Mouse (Mus musculus) stomach, embryonic 16.5 days (tissue): ENCODE results near the gene Tpsb2. TPM values are rescaled to one million over a fixed set of nuclear protein-coding genes. Genes with fewer than 3 reads are reported as not detected.

Experiments used
- ATAC-seq: fragments of 200-750 bp; cut with Nextera tagmentation; 2 replicates; pipeline ENCODE4 v1.8.0; 2017; ENCODE audit warnings: moderate number of reproducible peaks, moderate TSS enrichment; ENCODE audit not compliant: insufficient read depth, low FRiP score
- H3K27ac ChIP-seq: fragments of 300-500 bp; sonication (generic); 2 replicates; pipeline ENCODE4 v1.5.1; 2014; ENCODE audit warnings: low read length
- H3K27me3 ChIP-seq: fragments of 300-500 bp; sonication (generic); 2 replicates; pipeline ENCODE4 v1.6.1; 2014; ENCODE audit warnings: low read length, control low read depth, mixed read lengths; ENCODE audit not compliant: control insufficient read depth, insufficient read depth
- H3K36me3 ChIP-seq: fragments of 300-500 bp; sonication (generic); 2 replicates; pipeline ENCODE4 v1.6.1; 2014; ENCODE audit warnings: low read length; ENCODE audit not compliant: control insufficient read depth, insufficient read depth
- H3K4me1 ChIP-seq: fragments of 300-500 bp; sonication (generic); 2 replicates; pipeline ENCODE4 v1.6.1; 2014; ENCODE audit warnings: low read length, control low read depth, mixed read lengths; ENCODE audit not compliant: control insufficient read depth, insufficient read depth
- H3K4me2 ChIP-seq: fragments of 300-500 bp; sonication (generic); 2 replicates; pipeline ENCODE4 v1.6.1; 2014; ENCODE audit warnings: low read depth, low read length, mixed read lengths
- H3K4me3 ChIP-seq: fragments of 300-500 bp; sonication (generic); replicated peaks from 2 replicates; pipeline ENCODE4 v1.5.1; 2014; ENCODE audit warnings: mild to moderate bottlenecking, low read length
- H3K9ac ChIP-seq: fragments of 300-500 bp; sonication (generic); 2 replicates; pipeline ENCODE4 v1.6.1; 2014; ENCODE audit warnings: low read length
- H3K9me3 ChIP-seq: fragments of 300-500 bp; sonication (generic); replicated peaks from 2 replicates; pipeline ENCODE4 v1.6.1; 2016; ENCODE audit warnings: low read length, control low read depth; ENCODE audit not compliant: control insufficient read depth
- WGBS: fragments of 180-500 bp; shearing (Covaris S2); extraction: QIAGEN DNeasy Blood & Tissue Kit; methylation state at CpG from one replicate; pipeline ENCODE4 v1.1.7; 2014; 5-methylcytosine and 5-hydroxymethylcytosine counted together
- polyA plus RNA-seq: library from polyadenylated mRNA; unstranded; fragments of >200 nt; fragmentation: Nextera tagmentation; extraction: Ambion mirVana; gene quantifications from 2 replicates; pipeline ENCODE4 v1.2.1, GENCODE M21; 2015

Tpsb2 gene
- polyA plus RNA-seq, 1 experiment from 2014 or later, result 19.2 TPM

DNA sequence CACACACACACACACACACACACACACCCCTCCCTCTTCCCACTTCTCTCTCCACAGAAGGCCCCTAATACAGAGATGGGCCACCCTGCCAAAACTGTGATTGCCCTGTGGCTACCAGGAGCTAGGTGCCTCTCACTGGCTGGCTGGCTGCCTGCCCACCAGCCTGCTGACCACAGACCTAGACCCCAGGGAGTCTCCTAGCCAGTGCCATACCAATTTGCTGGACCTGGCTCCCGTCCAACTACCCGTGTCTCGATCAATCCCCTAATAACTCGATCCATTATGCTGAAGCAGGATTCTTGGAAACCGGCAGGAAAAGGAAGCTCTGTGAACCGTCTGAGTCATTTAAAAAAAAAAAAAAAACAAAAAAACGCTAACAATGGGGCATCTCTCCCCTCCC is 44.7 kb downstream of the Tpsb2 start:
- Histone ChIP-seq H3K36me3 (no peaks in the 10 kb centered on the region), H3K4me3 (no peak overlapping the region), H3K27me3 (no peaks in the 10 kb centered on the region), H3K9me3 (no peaks in the 10 kb centered on the region), H3K4me1 (peaks cover 41% of the 10 kb centered on the region), H3K4me2 (no peak overlapping the region), H3K9ac (no peak overlapping the region), H3K27ac (no peak overlapping the region)
- 31% methylated on average over 7 of the region's 7 CpGs for WGBS
- no peak for ATAC-seq

DNA sequence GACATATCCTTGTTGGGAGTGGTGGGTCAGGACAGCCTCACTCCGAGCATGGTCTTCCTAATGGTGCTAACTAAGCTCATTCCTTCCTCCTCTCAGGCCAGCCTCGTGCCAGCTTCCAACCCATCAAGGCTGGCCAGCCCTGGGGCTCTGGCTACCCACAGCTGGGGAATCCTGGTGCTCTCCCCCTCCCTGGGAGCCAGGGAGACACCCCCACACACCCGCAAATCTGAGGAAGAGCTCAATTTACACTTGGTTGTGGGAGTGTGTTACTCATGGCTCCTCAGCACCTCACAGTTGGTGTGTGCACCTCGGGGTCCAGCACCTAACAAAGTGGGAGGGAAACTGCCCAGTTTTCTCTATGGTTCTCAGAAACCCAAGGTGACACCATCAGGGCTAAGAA is 45.1 kb downstream of the Tpsb2 start:
- no peaks in the 10 kb centered on the region for H3K27me3 ChIP-seq
- ATAC-seq, result no peak
- no peak overlapping the region for H3K4me2 ChIP-seq
- no peaks in the 10 kb centered on the region for H3K36me3 ChIP-seq
- WGBS, result 51% methylated on average over 4 of the region's 4 CpGs
- H3K4me1 ChIP-seq, result peaks cover 41% of the 10 kb centered on the region
- H3K9ac ChIP-seq, result no peak overlapping the region
- H3K9me3 ChIP-seq, result no peaks in the 10 kb centered on the region
- H3K27ac ChIP-seq, result no peak overlapping the region
- no peak overlapping the region for H3K4me3 ChIP-seq

DNA sequence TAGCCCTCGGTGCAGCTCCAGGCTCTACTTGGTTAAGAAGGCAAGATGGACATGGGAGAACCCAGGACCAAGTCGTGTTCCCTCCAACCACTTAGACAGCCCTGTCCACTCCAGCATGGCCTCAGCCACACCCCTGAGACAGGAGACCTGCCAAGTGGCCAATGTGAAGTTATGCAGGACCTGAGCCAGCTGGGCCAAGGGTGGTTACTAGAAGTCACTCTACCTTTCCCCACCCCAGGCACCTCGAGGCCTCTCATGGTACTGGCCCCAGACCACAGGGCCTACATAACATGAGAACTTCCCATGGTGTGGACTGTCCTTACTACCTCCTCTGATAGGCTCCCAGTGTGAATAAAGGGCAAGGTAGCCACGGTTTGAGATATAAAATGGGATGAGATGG is 48.1 kb downstream of the Tpsb2 start:
- H3K9me3 ChIP-seq, result no peaks in the 10 kb centered on the region
- H3K27me3 ChIP-seq, result no peaks in the 10 kb centered on the region
- H3K9ac ChIP-seq, result no peak overlapping the region
- WGBS, result 56% methylated on average over 4 of the region's 4 CpGs
- no peak overlapping the region for H3K4me2 ChIP-seq
- H3K4me3 ChIP-seq, result no peak overlapping the region
- no peak for ATAC-seq
- H3K4me1 ChIP-seq, result peaks cover 54% of the 10 kb centered on the region
- H3K27ac ChIP-seq, result no peak overlapping the region
- H3K36me3 ChIP-seq, result no peaks in the 10 kb centered on the region

DNA sequence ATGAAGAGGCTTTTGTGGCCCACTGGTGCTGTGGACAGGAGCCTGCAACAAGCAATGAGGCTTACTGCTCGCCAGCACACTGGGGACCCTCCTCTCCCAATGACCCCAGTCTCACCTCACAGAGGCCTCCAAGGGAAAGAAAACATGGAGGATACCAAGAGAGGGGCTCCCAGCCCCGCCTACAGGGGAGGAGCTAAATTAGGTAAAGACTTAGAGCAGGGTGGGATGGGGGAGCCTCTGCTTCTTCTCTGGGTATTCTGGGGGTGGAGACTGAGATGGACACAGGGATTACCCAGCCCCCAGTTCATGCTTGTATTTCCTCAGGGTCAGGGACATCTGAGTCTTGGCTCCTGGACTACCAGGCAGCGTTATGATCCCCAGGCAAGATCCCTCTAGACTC is 48.8 kb downstream of the Tpsb2 start:
- no peaks in the 10 kb centered on the region for H3K36me3 ChIP-seq
- peaks cover 55% of the 10 kb centered on the region for H3K4me1 ChIP-seq
- H3K4me2 ChIP-seq, result no peak overlapping the region
- H3K27me3 ChIP-seq, result no peaks in the 10 kb centered on the region
- peak overlapping the region; percentile 56; the same call in 1 of the 2 replicates for H3K27ac ChIP-seq
- ATAC-seq, result no peak
- WGBS, result 45% methylated on average over 3 of the region's 3 CpGs
- no peak overlapping the region for H3K4me3 ChIP-seq
- no peaks in the 10 kb centered on the region for H3K9me3 ChIP-seq
- no peak overlapping the region; the same call in 1 of the 2 replicates for H3K9ac ChIP-seq

DNA sequence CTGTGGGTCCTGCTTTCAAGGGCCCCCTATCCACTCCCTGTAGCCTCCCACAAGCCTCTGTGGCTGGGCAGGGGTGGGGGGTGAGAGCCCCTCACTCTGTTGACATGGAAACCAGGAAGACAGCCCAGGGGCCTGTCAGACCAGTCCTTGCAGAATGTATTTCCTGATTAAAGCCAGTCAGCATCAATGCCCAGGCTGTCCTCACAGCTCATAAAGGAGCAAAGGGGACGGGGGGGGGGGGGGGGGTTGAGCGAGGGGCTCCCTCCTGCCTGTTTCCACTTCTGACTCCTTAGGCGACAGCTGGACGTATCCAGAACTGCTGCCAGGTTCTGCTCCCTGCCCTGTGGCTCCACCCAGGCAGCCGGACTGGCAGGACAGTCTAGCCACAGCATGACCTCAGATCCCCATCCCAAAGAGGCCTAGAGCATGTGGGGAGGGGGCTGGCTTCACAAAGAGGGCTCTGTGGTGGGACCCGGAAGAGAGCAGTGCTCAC is 49.4 kb downstream of the Tpsb2 start:
- Histone ChIP-seq H3K9me3 (no peaks in the 10 kb centered on the region), H3K4me2 (peak overlapping the region; percentile 17; the same call in 1 of the 2 replicates), H3K4me3 (no peak overlapping the region), H3K27ac (peak overlapping the region; percentile 56), H3K9ac (peak overlapping the region; percentile 46; the same call in 1 of the 2 replicates), H3K4me1 (peaks cover 50% of the 10 kb centered on the region), H3K27me3 (no peaks in the 10 kb centered on the region), H3K36me3 (no peaks in the 10 kb centered on the region)
- peak; percentile 45; the same call in 1 of the 2 replicates for ATAC-seq
- WGBS, result 17% methylated on average over 6 of the region's 6 CpGs

DNA sequence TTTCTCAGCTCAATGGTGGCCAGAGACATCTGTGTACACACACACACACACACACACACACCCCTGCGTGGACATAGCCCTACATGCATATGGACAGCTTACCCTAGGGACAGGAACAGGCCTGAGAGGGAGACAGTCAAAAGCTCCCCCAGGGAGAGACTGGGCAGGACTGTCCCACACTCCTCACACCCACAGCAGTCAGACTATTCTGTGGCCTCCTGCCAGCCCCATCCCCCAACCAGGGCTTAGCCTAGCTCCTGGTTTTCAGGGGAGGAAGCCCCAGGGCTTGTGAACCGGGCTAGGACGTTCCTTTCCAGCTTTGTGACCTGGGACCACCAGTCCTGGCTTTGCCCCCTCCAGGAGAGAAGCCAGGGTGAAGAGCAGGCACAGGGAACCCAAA is 50.1 kb downstream of the Tpsb2 start:
- Histone ChIP-seq H3K4me2 (peak overlapping the region; percentile 17), H3K27ac (peak overlapping the region; percentile 56), H3K36me3 (no peaks in the 10 kb centered on the region), H3K4me3 (no peak overlapping the region), H3K27me3 (no peaks in the 10 kb centered on the region), H3K9me3 (no peaks in the 10 kb centered on the region), H3K9ac (peak overlapping the region; percentile 18; the same call in 1 of the 2 replicates), H3K4me1 (peaks cover 49% of the 10 kb centered on the region)
- ATAC-seq, result peak; percentile 61; the same call in 1 of the 2 replicates
- 8% methylated on average over 3 of the region's 3 CpGs for WGBS

DNA sequence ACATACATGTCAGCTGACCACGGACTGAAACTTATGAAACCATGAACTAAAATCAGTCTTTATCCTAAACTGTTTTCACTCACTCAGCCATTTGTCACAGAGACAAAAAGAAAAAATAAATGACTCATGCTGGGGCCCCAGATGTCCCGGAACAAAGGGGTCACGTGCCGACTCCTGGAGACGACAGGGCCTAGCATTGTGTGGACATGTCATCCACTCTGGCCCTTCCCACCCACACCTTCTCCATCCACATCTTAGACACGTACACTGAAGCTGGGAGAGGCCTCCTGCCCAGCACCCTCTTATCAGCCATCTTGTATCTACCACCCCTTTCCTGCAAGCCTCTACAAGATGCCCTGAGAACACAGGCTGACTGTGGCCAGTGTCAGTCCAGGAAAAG is 51.9 kb downstream of the Tpsb2 start:
- no peaks in the 10 kb centered on the region for H3K9me3 ChIP-seq
- H3K9ac ChIP-seq, result no peak overlapping the region
- WGBS, result 64% methylated on average over 6 of the region's 6 CpGs
- no peaks in the 10 kb centered on the region for H3K27me3 ChIP-seq
- H3K4me3 ChIP-seq, result no peak overlapping the region
- no peak for ATAC-seq
- no peak overlapping the region for H3K27ac ChIP-seq
- peaks cover 45% of the 10 kb centered on the region for H3K4me1 ChIP-seq
- H3K36me3 ChIP-seq, result no peaks in the 10 kb centered on the region; the same call in 1 of the 2 replicates
- H3K4me2 ChIP-seq, result no peak overlapping the region

Other genes starting within 250 kb of the Tpsb2 start
- 0.50 and 0.56 TPM in 2 replicates for gene Ptx4, start 245.5 kb upstream of the Tpsb2 start, polyA plus RNA-seq
- gene Clcn7, start 232.9 kb upstream of the Tpsb2 start, polyA plus RNA-seq, result 21.4 and 24.7 TPM in 2 replicates
- gene Ccdc154, start 203.8 kb upstream of the Tpsb2 start, polyA plus RNA-seq, result 0.79 TPM in 2 replicates
- 6.6 and 7.0 TPM in 2 replicates for gene Gm38655, start 190.8 kb upstream of the Tpsb2 start, polyA plus RNA-seq
- 30.4 and 33.5 TPM in 2 replicates for gene BC003965, start 181.8 kb upstream of the Tpsb2 start, polyA plus RNA-seq
- 6.9 and 9.0 TPM in 2 replicates for gene Unkl, start 177.9 kb upstream of the Tpsb2 start, polyA plus RNA-seq
- gene Gnptg, start 126.2 kb upstream of the Tpsb2 start, polyA plus RNA-seq, result 39.9 and 40.9 TPM in 2 replicates
- 35.8 and 37.1 TPM in 2 replicates for gene Tsr3, start 126.1 kb upstream of the Tpsb2 start, polyA plus RNA-seq
- 4.3 and 5.2 TPM in 2 replicates for gene Baiap3, start 109.9 kb upstream of the Tpsb2 start, polyA plus RNA-seq
- 441 and 478 TPM in 2 replicates for gene Ube2i, start 91.7 kb upstream of the Tpsb2 start, polyA plus RNA-seq
- 1.3 and 1.4 TPM in 2 replicates for gene Prss34, start 67.9 kb upstream of the Tpsb2 start, polyA plus RNA-seq
- not detected in 2 replicates for gene Prss28, start 57.7 kb upstream of the Tpsb2 start, polyA plus RNA-seq
- gene Prss29, start 47.7 kb upstream of the Tpsb2 start, polyA plus RNA-seq, result not detected in 2 replicates
- gene Tpsab1, start 20.7 kb upstream of the Tpsb2 start, polyA plus RNA-seq, result 0.50 and 0.53 TPM in 2 replicates
- gene Tpsg1, start 3.0 kb downstream of the Tpsb2 start, polyA plus RNA-seq, result 2.3 and 3.5 TPM in 2 replicates
- gene Cacna1h, start 67.5 kb downstream of the Tpsb2 start, polyA plus RNA-seq, result 2.6 and 2.9 TPM in 2 replicates
- gene Tekt4, start 88.3 kb downstream of the Tpsb2 start, polyA plus RNA-seq, result not detected in 2 replicates
- gene Sstr5, start 131.0 kb downstream of the Tpsb2 start, polyA plus RNA-seq, result 0.35 and 0.49 TPM in 2 replicates
- 3.0 and 3.3 TPM in 2 replicates for gene Sox8, start 204.4 kb downstream of the Tpsb2 start, polyA plus RNA-seq
- 27.0 and 28.9 TPM in 2 replicates for gene Lmf1, start 212.8 kb downstream of the Tpsb2 start, polyA plus RNA-seq